Mouse (Mus musculus) lung, adult 2 months (tissue): ENCODE data around the gene Hlf. TPM values are rescaled to one million over a fixed set of nuclear protein-coding genes. Genes with fewer than 3 reads are reported as not detected.

Experiments used
- DNase-seq: peaks from one replicate; pipeline ENCODE4 v3.0.0; 2022
- H3K4me1 ChIP-seq: fragments of 200-500 bp; 2 replicates; pipeline ENCODE4 v1.6.1; 2011; ENCODE audit warnings: low read length; ENCODE audit not compliant: control insufficient read depth, insufficient read depth
- H3K4me3 ChIP-seq: fragments of 200-500 bp; replicated peaks from 2 replicates; pipeline ENCODE3; 2011; ENCODE audit warnings: low read depth, mild to moderate bottlenecking, control low read depth, low read length; ENCODE audit errors: extremely low read depth
- CTCF ChIP-seq: fragments of 200-500 bp; IDR thresholded peaks from 2 replicates; pipeline ENCODE4 v1.5.1; 2011; ENCODE audit warnings: mild to moderate bottlenecking, low read length, control low read depth; ENCODE audit not compliant: insufficient read depth
- POLR2A ChIP-seq: fragments of 200-500 bp; IDR thresholded peaks from 2 replicates; pipeline ENCODE4 v1.6.1; 2011; ENCODE audit warnings: low read depth, mild to moderate bottlenecking, control low read depth, low read length, borderline replicate concordance; ENCODE audit errors: extremely low read depth
- WGBS: fragments of 180-500 bp; shearing (Covaris S2); methylation state at CpG from one replicate; pipeline ENCODE4 v1.1.7; 2018; 5-methylcytosine and 5-hydroxymethylcytosine counted together
- polyA plus RNA-seq: library from polyadenylated mRNA; depleted of rRNA; stranded (reverse); fragments of >200 nt; gene quantifications from 2 replicates; pipeline ENCODE4 v1.2.3, GENCODE M21; 2012; rRNA removed

Gene Hlf
- polyA plus RNA-seq: 6.8 and 13.6 TPM in 2 replicates

- under 1% methylated on average over 40 of the region's 40 CpGs for WGBS
- Histone ChIP-seq H3K4me3 (peak within 1 kb of the TSS; percentile 90), H3K4me1 (peaks cover 6% of the 10 kb centered on the region)
- TF ChIP-seq POLR2A: no peak
- no peak for TF ChIP-seq CTCF
- peak; percentile 73 for DNase-seq
Observed at GRCm38 (mm10) chr11:90390817-90391173, at the start of gene Hlf. Gene Hlf (minus strand): TSS chr11:90390895.

- WGBS: 66% methylated on average over 5 of the region's 5 CpGs
- TF ChIP-seq CTCF (no peak), POLR2A (no peak)
- H3K4me1 ChIP-seq: no peaks in the 10 kb centered on the region
- no peak overlapping the region for H3K4me3 ChIP-seq
- DNase-seq: no peak
Observed at GRCm38 (mm10) chr11:90438768-90439167, 48.1 kb upstream of the Hlf start.

- no peak for DNase-seq
- TF ChIP-seq CTCF: no peak
- TF ChIP-seq POLR2A: no peak
- WGBS: 50% methylated on average over 4 of the region's 4 CpGs
- Histone ChIP-seq H3K4me1 (no peaks in the 10 kb centered on the region), H3K4me3 (no peak overlapping the region)
Observed at GRCm38 (mm10) chr11:90425207-90425525, 34.5 kb upstream of the Hlf start.

- Histone ChIP-seq H3K4me1 (no peaks in the 10 kb centered on the region), H3K4me3 (no peak overlapping the region)
- no peak for TF ChIP-seq POLR2A
- no peak for TF ChIP-seq CTCF
- DNase-seq: no peak
- 61% methylated on average over 11 of the region's 11 CpGs for WGBS
Observed at GRCm38 (mm10) chr11:90424334-90425206, 33.9 kb upstream of the Hlf start.

GRCm38 (mm10) chr11:90423896-90424295, 33.2 kb upstream of the Hlf start:
- TF ChIP-seq CTCF: no peak
- TF ChIP-seq POLR2A: no peak
- WGBS: 63% methylated on average over 3 of the region's 3 CpGs
- no peak for DNase-seq
- Histone ChIP-seq H3K4me1 (no peaks in the 10 kb centered on the region), H3K4me3 (no peak overlapping the region)

- no peak overlapping the region for H3K4me3 ChIP-seq
- WGBS: 83% methylated on average over 11 of the region's 11 CpGs
- H3K4me1 ChIP-seq: peaks cover 2% of the 10 kb centered on the region; the same call in 1 of the 2 replicates
- no peak for DNase-seq
- TF ChIP-seq CTCF (no peak), POLR2A (no peak)
Observed at GRCm38 (mm10) chr11:90419706-90420105, 29.0 kb upstream of the Hlf start.

GRCm38 (mm10) chr11:90417921-90418320, 27.2 kb upstream of the Hlf start:
- peaks cover 2% of the 10 kb centered on the region; the same call in 1 of the 2 replicates for H3K4me1 ChIP-seq
- DNase-seq: peak; percentile 92
- WGBS: under 1% methylated on average over 42 of the region's 42 CpGs
- TF ChIP-seq POLR2A (peak; percentile 57; the same call in 1 of the 2 replicates), CTCF (no peak)
- H3K4me3 ChIP-seq: peak overlapping the region; percentile 62

- Histone ChIP-seq H3K4me3 (no peak overlapping the region), H3K4me1 (peaks cover 2% of the 10 kb centered on the region; the same call in 1 of the 2 replicates)
- TF ChIP-seq POLR2A: no peak
- TF ChIP-seq CTCF: no peak
- no peak for DNase-seq
- WGBS: 65% methylated on average over 5 of the region's 5 CpGs
Observed at GRCm38 (mm10) chr11:90417011-90417410, 26.3 kb upstream of the Hlf start.

- TF ChIP-seq POLR2A (no peak), CTCF (no peak)
- 33% methylated on average over 6 of the region's 6 CpGs for WGBS
- H3K4me1 ChIP-seq: no peaks in the 10 kb centered on the region
- no peak for DNase-seq
- no peak overlapping the region for H3K4me3 ChIP-seq
Observed at GRCm38 (mm10) chr11:90398850-90399249, 8.2 kb upstream of the Hlf start.
